27 mouse cellular contexts compared by ENCODE assay signal in the genomic region with DNA sequence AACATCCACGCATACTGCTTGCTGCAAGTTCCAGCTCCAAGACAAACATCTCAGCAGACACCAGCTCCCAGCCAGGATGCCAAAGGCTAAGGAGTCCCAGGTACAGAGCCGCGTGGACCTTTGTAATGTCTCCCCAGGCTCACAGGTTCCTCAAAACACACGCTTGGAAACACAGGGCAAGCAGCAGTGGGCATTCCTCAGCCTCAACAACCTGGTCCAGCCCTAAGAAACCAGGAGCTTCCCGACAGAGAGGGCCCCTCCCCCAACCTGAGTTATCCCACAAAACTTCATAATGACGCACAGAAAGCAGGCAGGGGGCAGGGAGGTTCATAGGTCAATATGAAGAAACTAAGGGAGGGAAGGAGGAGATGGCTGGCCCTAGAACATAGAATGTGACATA.
DNase-seq lines count a peak whose midpoint lies in the region; ATAC-seq and TF ChIP-seq lines count a peak whose summit lies in the region.
"Had no signal": no experiment of that assay in that cellular context is flagged by ENCODE, and none has a peak within 500 bp of the region (broad histone marks: within the 10 kb centered on the region; RNA-seq: fewer than 3 reads in every experiment).

No protein-coding gene starts in this region.

- H3K4me1 ChIP-seq in hindbrain, embryonic 13.5 days (replicated peaks), result peaks cover 51% of the 10 kb centered on the region
- peaks cover 48% of the 10 kb centered on the region for H3K4me1 ChIP-seq in hindbrain, embryonic 10.5 days (replicated peaks)
- H3K4me1 ChIP-seq in kidney, embryonic 15.5 days, result peaks cover 25% of the 10 kb centered on the region
- peaks cover 18% of the 10 kb centered on the region for H3K4me1 ChIP-seq in midbrain, embryonic 16.5 days (ENCODE audit: control insufficient read depth, insufficient read depth, low read length)
- peaks cover 35% of the 10 kb centered on the region for H3K4me1 ChIP-seq in midbrain, embryonic 15.5 days
- no peaks in the 10 kb centered on the region for H3K4me1 ChIP-seq in stomach, postnatal 0 days (replicated peaks; ENCODE audit: control insufficient read depth, insufficient read depth)

- TF ChIP-seq CTCF in stomach, postnatal 0 days (IDR thresholded peaks at IDR 0.05; ENCODE audit: low read depth), result no peak

- no peaks in the 10 kb centered on the region for H3K27me3 ChIP-seq in hindbrain, embryonic 13.5 days
- H3K27me3 ChIP-seq in hindbrain, embryonic 10.5 days (ENCODE audit: insufficient read depth, poor library complexity, severe bottlenecking), result no peaks in the 10 kb centered on the region
- H3K27me3 ChIP-seq in kidney, embryonic 15.5 days, result no peaks in the 10 kb centered on the region
- no peaks in the 10 kb centered on the region for H3K27me3 ChIP-seq in midbrain, embryonic 16.5 days (ENCODE audit: control insufficient read depth, insufficient read depth, low read depth, low read length)
- H3K27me3 ChIP-seq in midbrain, embryonic 15.5 days (replicated peaks), result no peaks in the 10 kb centered on the region
- H3K27me3 ChIP-seq in stomach, postnatal 0 days (ENCODE audit: control insufficient read depth, insufficient read depth, low read length), result no peaks in the 10 kb centered on the region
- H3K27me3 ChIP-seq: embryonic facial prominence, embryonic 13.5 days; forebrain, embryonic 12.5 days; heart, embryonic 13.5 days; Patski had no signal

- TF ChIP-seq EP300 in stomach, postnatal 0 days (optimal IDR thresholded peaks at IDR 0.05), result no peak

- no peak overlapping the region for H3K4me3 ChIP-seq in hindbrain, embryonic 13.5 days
- no peak overlapping the region for H3K4me3 ChIP-seq in hindbrain, embryonic 10.5 days
- no peak overlapping the region for H3K4me3 ChIP-seq in kidney, embryonic 15.5 days (replicated peaks)
- H3K4me3 ChIP-seq in midbrain, embryonic 16.5 days (ENCODE audit: low read depth, low read length), result no peak overlapping the region
- H3K4me3 ChIP-seq in midbrain, embryonic 15.5 days, result no peak overlapping the region
- no peak overlapping the region for H3K4me3 ChIP-seq in stomach, postnatal 0 days (ENCODE audit: low read depth, low read length)
- H3K4me3 ChIP-seq: embryonic facial prominence, embryonic 13.5 days; erythroblast, embryonic 14.5 days; forebrain, embryonic 12.5 days; heart, adult 2 months; heart, embryonic 13.5 days; layer of hippocampus, adult 2 months; limb, embryonic 10.5 days had no signal

- no peaks in the 10 kb centered on the region for H3K36me3 ChIP-seq in hindbrain, embryonic 13.5 days
- H3K36me3 ChIP-seq in hindbrain, embryonic 10.5 days, result peaks cover 21% of the 10 kb centered on the region
- H3K36me3 ChIP-seq in kidney, embryonic 15.5 days, result no peaks in the 10 kb centered on the region
- no peaks in the 10 kb centered on the region for H3K36me3 ChIP-seq in midbrain, embryonic 16.5 days (ENCODE audit: control insufficient read depth, insufficient read depth, low read length)
- no peaks in the 10 kb centered on the region for H3K36me3 ChIP-seq in midbrain, embryonic 15.5 days (replicated peaks)
- no peaks in the 10 kb centered on the region for H3K36me3 ChIP-seq in stomach, postnatal 0 days (ENCODE audit: control insufficient read depth, insufficient read depth, low read length)
- H3K36me3 ChIP-seq: embryonic facial prominence, embryonic 13.5 days; heart, embryonic 13.5 days had no signal

- no peak overlapping the region for H3K4me2 ChIP-seq in hindbrain, embryonic 13.5 days
- no peak overlapping the region for H3K4me2 ChIP-seq in kidney, embryonic 15.5 days
- no peak overlapping the region for H3K4me2 ChIP-seq in midbrain, embryonic 16.5 days (ENCODE audit: low read length)
- no peak overlapping the region for H3K4me2 ChIP-seq in midbrain, embryonic 15.5 days
- H3K4me2 ChIP-seq in stomach, postnatal 0 days (replicated peaks; ENCODE audit: low read depth), result no peak overlapping the region
- H3K4me2 ChIP-seq: embryonic facial prominence, embryonic 13.5 days; forebrain, embryonic 12.5 days; heart, embryonic 13.5 days had no signal

- no peak overlapping the region for H3K9ac ChIP-seq in hindbrain, embryonic 13.5 days
- H3K9ac ChIP-seq in kidney, embryonic 15.5 days, result no peak overlapping the region
- H3K9ac ChIP-seq in midbrain, embryonic 16.5 days (ENCODE audit: low read depth, low read length), result peak overlapping the region; percentile 8; the same call in 1 of the 2 replicates
- no peak overlapping the region for H3K9ac ChIP-seq in midbrain, embryonic 15.5 days
- no peak overlapping the region for H3K9ac ChIP-seq in stomach, postnatal 0 days (ENCODE audit: low read length)
- H3K9ac ChIP-seq: embryonic facial prominence, embryonic 13.5 days; forebrain, embryonic 12.5 days; heart, embryonic 13.5 days; liver, postnatal 0 days had no signal

- no peak for ATAC-seq in hindbrain, embryonic 13.5 days (ENCODE audit: low FRiP score)
- no peak for ATAC-seq in kidney, embryonic 15.5 days (replicated peaks; ENCODE audit: low FRiP score)
- ATAC-seq in midbrain, embryonic 16.5 days, result no peak
- no peak for ATAC-seq in midbrain, embryonic 15.5 days (replicated peaks)
- 0 out of 2 replicates have a peak, but pooled peaks have one; percentile 14 for ATAC-seq in stomach, postnatal 0 days (ENCODE audit: low FRiP score, low TSS enrichment)
- ATAC-seq: intestine, postnatal 0 days; liver, postnatal 0 days; lung, postnatal 0 days; Patski had no signal

- no peaks in the 10 kb centered on the region for H3K9me3 ChIP-seq in hindbrain, embryonic 13.5 days
- H3K9me3 ChIP-seq in hindbrain, embryonic 10.5 days, result no peaks in the 10 kb centered on the region
- no peaks in the 10 kb centered on the region for H3K9me3 ChIP-seq in kidney, embryonic 15.5 days (replicated peaks)
- H3K9me3 ChIP-seq in midbrain, embryonic 16.5 days (replicated peaks; ENCODE audit: control insufficient read depth, low read length, poor library complexity, severe bottlenecking), result no peaks in the 10 kb centered on the region
- H3K9me3 ChIP-seq in midbrain, embryonic 15.5 days, result no peaks in the 10 kb centered on the region
- no peaks in the 10 kb centered on the region for H3K9me3 ChIP-seq in stomach, postnatal 0 days (ENCODE audit: control insufficient read depth, low read length)
- H3K9me3 ChIP-seq: embryonic facial prominence, embryonic 13.5 days; forebrain, embryonic 12.5 days; heart, embryonic 13.5 days; limb, embryonic 10.5 days had no signal

- DNase-seq in hindbrain, embryonic 10.5 days (ENCODE audit: low spot score), result no peak
- peak; percentile 29 for DNase-seq in kidney, postnatal 14 days
- no peak for DNase-seq in stomach, postnatal 0 days (ENCODE audit: low spot score)
- no peak for DNase-seq in lung, postnatal 4 days
- DNase-seq: adrenal gland, adult 8-10 months; cerebellum, adult 2 months; cerebellum, postnatal 25 days; gastrocnemius, postnatal 36 days; heart, adult 2 months; heart, postnatal 14 days; liver; liver, postnatal 0 days; right cerebral cortex, postnatal 4 days; thymus, postnatal 25 days had no signal

- WGBS in hindbrain, embryonic 13.5 days, result 61% methylated on average over 6 of the region's 6 CpGs
- 63% methylated on average over 6 of the region's 6 CpGs for WGBS in hindbrain, embryonic 10.5 days
- WGBS in kidney, embryonic 15.5 days, result 71% methylated on average over 6 of the region's 6 CpGs
- WGBS in midbrain, embryonic 16.5 days, result 62% methylated on average over 6 of the region's 6 CpGs
- 69% methylated on average over 6 of the region's 6 CpGs for WGBS in midbrain, embryonic 15.5 days
- WGBS in stomach, postnatal 0 days, result 60% methylated on average over 6 of the region's 6 CpGs

- H3K27ac ChIP-seq in hindbrain, embryonic 13.5 days, result peak overlapping the region; percentile 71
- H3K27ac ChIP-seq in hindbrain, embryonic 10.5 days, result no peak overlapping the region
- no peak overlapping the region for H3K27ac ChIP-seq in kidney, embryonic 15.5 days
- no peak overlapping the region for H3K27ac ChIP-seq in midbrain, embryonic 16.5 days (ENCODE audit: low read length)
- no peak overlapping the region for H3K27ac ChIP-seq in midbrain, embryonic 15.5 days
- no peak overlapping the region for H3K27ac ChIP-seq in stomach, postnatal 0 days (replicated peaks)
- H3K27ac ChIP-seq: embryonic facial prominence, embryonic 13.5 days; forebrain, embryonic 12.5 days; heart, adult 2 months; heart, embryonic 13.5 days; layer of hippocampus, adult 2 months; limb, embryonic 10.5 days had no signal
